Mouse (Mus musculus): ENCODE measurements around the gene Atxn1.

DNA sequence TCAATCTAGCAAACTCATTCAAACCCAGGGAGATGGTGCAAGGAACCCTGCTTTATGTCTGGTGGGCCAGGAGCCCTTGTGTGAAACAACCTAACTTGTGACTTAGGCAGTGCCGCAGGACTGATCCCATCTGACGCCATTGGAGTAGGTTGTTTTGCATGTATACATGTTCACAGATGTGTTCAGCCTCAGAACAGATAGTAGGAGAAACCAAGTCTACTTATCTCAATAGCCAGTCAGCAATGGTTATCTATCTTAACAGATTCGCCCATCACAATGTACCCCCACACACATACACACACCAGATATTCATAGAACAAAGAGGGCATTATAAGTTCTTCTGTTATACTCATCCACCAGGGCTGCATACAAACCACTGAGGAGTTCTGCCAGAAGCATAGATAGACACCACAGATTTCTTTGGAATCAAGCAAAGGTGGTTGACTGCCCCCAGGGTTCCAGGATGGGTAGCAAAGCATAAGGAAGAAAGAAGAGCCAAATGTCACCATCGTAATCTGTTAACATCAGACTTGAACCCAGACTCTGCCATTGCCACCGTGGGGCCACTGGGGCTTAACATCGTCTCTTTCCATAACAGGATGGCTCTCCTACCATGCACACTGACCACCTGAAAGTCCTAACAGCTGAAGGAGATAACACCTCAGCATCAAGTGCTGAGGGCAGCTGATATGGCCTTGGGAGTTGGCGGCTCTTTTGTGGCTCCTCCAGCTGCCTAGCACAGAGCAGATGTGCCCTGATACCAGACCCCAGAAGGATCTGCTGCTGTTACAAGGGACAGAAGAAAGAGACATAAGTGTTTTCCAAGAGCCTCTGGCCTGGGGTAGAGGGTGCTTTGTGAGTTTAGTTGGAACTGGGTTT lies 115.4 kb downstream of the Atxn1 start:
- TF ChIP-seq CTCF (IDR thresholded peaks at IDR 0.05; ENCODE audit: borderline replicate concordance, insufficient read depth, low read length) (no peak), POLR2A (IDR thresholded peaks at IDR 0.05; ENCODE audit: low read depth, low read length) (no peak)
